Mouse (Mus musculus): ENCODE data around the gene Zfhx3.

- no peak for TF ChIP-seq CTCF (IDR thresholded peaks at IDR 0.05; ENCODE audit: control insufficient read depth, insufficient read depth, low read length)
- TF ChIP-seq POLR2A (IDR thresholded peaks at IDR 0.05; ENCODE audit: borderline replicate concordance, control insufficient read depth, low read depth, low read length) = no peak
Measured at GRCm38 (mm10) chr8:108017727-108018126, 75.3 kb downstream of the Zfhx3 start.
